9 mouse cellular contexts compared by ENCODE assay signal in the genomic region with DNA sequence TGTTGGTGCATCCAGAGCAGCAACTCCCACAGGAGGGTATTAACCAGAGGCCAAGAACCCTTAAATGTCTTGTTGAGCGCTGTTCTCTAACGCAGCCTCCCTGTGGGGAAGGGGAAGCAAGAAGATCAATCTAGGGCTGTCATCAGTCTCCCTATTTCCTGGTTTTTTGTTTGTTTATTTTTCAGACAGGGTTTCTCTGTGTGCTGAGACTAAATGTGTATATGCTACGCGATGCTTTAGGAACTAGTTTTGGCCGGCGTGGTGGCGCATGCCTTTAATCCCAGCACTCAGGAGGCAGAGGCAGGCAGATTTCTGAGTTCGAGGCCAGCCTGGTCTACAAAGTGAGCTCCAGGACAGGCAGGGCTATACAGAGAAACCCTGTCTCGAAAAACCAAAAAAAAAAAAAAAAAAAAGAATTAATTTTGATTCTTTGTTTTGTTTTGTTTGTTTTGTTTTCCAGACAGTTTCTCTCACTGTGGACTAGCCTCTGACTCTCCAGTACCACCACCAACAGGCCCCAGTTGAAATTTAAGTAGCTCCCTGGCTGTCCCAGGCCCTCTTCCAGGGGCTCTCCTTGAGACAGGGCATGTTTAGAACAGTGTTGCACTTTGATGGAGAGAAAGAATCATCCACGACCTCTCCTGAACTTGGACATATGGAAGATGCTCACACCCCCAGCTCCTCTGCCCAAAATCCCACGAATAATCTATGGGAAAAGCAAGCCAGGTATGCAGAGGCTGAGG. TPM values are rescaled to one million over a fixed set of nuclear protein-coding genes. Genes with fewer than 3 reads are reported as not detected.
DNase-seq lines count a peak whose midpoint lies in the region; ATAC-seq and TF ChIP-seq lines count a peak whose summit lies in the region.
"Had no signal": no experiment of that assay in that cellular context is flagged by ENCODE, and none has a peak within 500 bp of the region (broad histone marks: within the 10 kb centered on the region; RNA-seq: fewer than 3 reads in every experiment).

No protein-coding gene starts in this region.

- H3K36me3 ChIP-seq in heart, embryonic 15.5 days: no peaks in the 10 kb centered on the region
- H3K36me3 ChIP-seq in embryonic facial prominence, embryonic 10.5 days (replicated peaks): peaks cover 18% of the 10 kb centered on the region
- 0 out of 2 replicates have a peak, but pooled peaks cover 3% of the 10 kb centered on the region for H3K36me3 ChIP-seq in hindbrain, embryonic 15.5 days
- H3K36me3 ChIP-seq in midbrain, embryonic 14.5 days (ENCODE audit: control insufficient read depth, insufficient read depth, low read length): peaks cover 10% of the 10 kb centered on the region

- 74% methylated on average over 11 of the region's 11 CpGs for WGBS in heart, embryonic 15.5 days
- 76% methylated on average over 11 of the region's 11 CpGs for WGBS in embryonic facial prominence, embryonic 10.5 days
- 79% methylated on average over 11 of the region's 11 CpGs for WGBS in hindbrain, embryonic 15.5 days
- WGBS in midbrain, embryonic 14.5 days: 81% methylated on average over 11 of the region's 11 CpGs
- 84% methylated on average over 11 of the region's 11 CpGs for WGBS in cerebellum, adult 2 months

- no peaks in the 10 kb centered on the region for H3K27me3 ChIP-seq in heart, embryonic 15.5 days
- H3K27me3 ChIP-seq in embryonic facial prominence, embryonic 10.5 days (replicated peaks; ENCODE audit: low read depth, poor library complexity, severe bottlenecking): no peaks in the 10 kb centered on the region
- H3K27me3 ChIP-seq in hindbrain, embryonic 15.5 days: no peaks in the 10 kb centered on the region
- no peaks in the 10 kb centered on the region for H3K27me3 ChIP-seq in midbrain, embryonic 14.5 days (ENCODE audit: control insufficient read depth, insufficient read depth, low read length)
- H3K27me3 ChIP-seq in cerebellum, adult 2 months (ENCODE audit: control insufficient read depth, insufficient read depth, low read length): no peaks in the 10 kb centered on the region

- H3K4me1 ChIP-seq in heart, embryonic 15.5 days (replicated peaks): peaks cover 29% of the 10 kb centered on the region
- H3K4me1 ChIP-seq in embryonic facial prominence, embryonic 10.5 days: peaks cover 56% of the 10 kb centered on the region
- H3K4me1 ChIP-seq in hindbrain, embryonic 15.5 days (replicated peaks): peaks cover 31% of the 10 kb centered on the region
- peaks cover 22% of the 10 kb centered on the region for H3K4me1 ChIP-seq in midbrain, embryonic 14.5 days (ENCODE audit: control insufficient read depth, insufficient read depth, low read length)
- H3K4me1 ChIP-seq in cerebellum, adult 2 months (ENCODE audit: control insufficient read depth, insufficient read depth, low read length): peaks cover 16% of the 10 kb centered on the region

- no peak for TF ChIP-seq POLR2A in cerebellum, adult 2 months (IDR thresholded peaks at IDR 0.05; ENCODE audit: borderline replicate concordance, insufficient read depth, low read length)

- TF ChIP-seq CTCF in cerebellum, adult 2 months (IDR thresholded peaks at IDR 0.05; ENCODE audit: borderline replicate concordance, insufficient read depth, low read depth, low read length): no peak

- ATAC-seq in heart, embryonic 15.5 days (replicated peaks; ENCODE audit: insufficient number of reproducible peaks, insufficient read depth, low FRiP score, low read depth): no peak
- no peak for ATAC-seq in hindbrain, embryonic 15.5 days (ENCODE audit: low FRiP score, low read depth)
- no peak for ATAC-seq in midbrain, embryonic 14.5 days (ENCODE audit: low FRiP score, low TSS enrichment)

- peak overlapping the region; percentile 92 for H3K4me2 ChIP-seq in heart, embryonic 15.5 days
- peak overlapping the region; percentile 90 for H3K4me2 ChIP-seq in hindbrain, embryonic 15.5 days
- peak overlapping the region; percentile 97 for H3K4me2 ChIP-seq in midbrain, embryonic 14.5 days (ENCODE audit: low read length)

- H3K27ac ChIP-seq in heart, embryonic 15.5 days: peak overlapping the region; percentile 96; the same call in 1 of the 2 replicates
- H3K27ac ChIP-seq in embryonic facial prominence, embryonic 10.5 days (replicated peaks): peak overlapping the region; percentile 91
- H3K27ac ChIP-seq in hindbrain, embryonic 15.5 days (replicated peaks): peak overlapping the region; percentile 95
- peak overlapping the region; percentile 94 for H3K27ac ChIP-seq in midbrain, embryonic 14.5 days (replicated peaks; ENCODE audit: low read depth, low read length)
- no peak overlapping the region for H3K27ac ChIP-seq in cerebellum, adult 2 months (ENCODE audit: insufficient read depth, low read length)

- no peak for DNase-seq in heart, adult 18-20 months
- no peak for DNase-seq in embryonic facial prominence, embryonic 10.5 days (ENCODE audit: low spot score)
- DNase-seq in midbrain, embryonic 14.5 days: no peak
- DNase-seq in MN1 (ENCODE audit: low spot score): no peak
- DNase-seq in adrenal gland, postnatal 4 days (ENCODE audit: low spot score in 2 of 2): no peak
- no peak for DNase-seq in cerebellum, adult 2 months
- DNase-seq: kidney, postnatal 4 days had no signal

- H3K4me3 ChIP-seq in heart, embryonic 15.5 days: peak overlapping the region; percentile 94
- H3K4me3 ChIP-seq in embryonic facial prominence, embryonic 10.5 days: peak overlapping the region; percentile 73
- peak overlapping the region; percentile 64 for H3K4me3 ChIP-seq in hindbrain, embryonic 15.5 days
- peak overlapping the region; percentile 75 for H3K4me3 ChIP-seq in midbrain, embryonic 14.5 days (replicated peaks; ENCODE audit: low read depth, low read length)
- H3K4me3 ChIP-seq in cerebellum, adult 2 months (replicated peaks; ENCODE audit: insufficient read depth, low read depth, low read length): no peak overlapping the region

- no peaks in the 10 kb centered on the region for H3K9me3 ChIP-seq in heart, embryonic 15.5 days (replicated peaks)
- no peaks in the 10 kb centered on the region for H3K9me3 ChIP-seq in embryonic facial prominence, embryonic 10.5 days
- no peaks in the 10 kb centered on the region for H3K9me3 ChIP-seq in hindbrain, embryonic 15.5 days
- no peaks in the 10 kb centered on the region for H3K9me3 ChIP-seq in midbrain, embryonic 14.5 days (ENCODE audit: control insufficient read depth, low read length)

- no peak overlapping the region for H3K9ac ChIP-seq in heart, embryonic 15.5 days
- peak overlapping the region; percentile 61 for H3K9ac ChIP-seq in hindbrain, embryonic 15.5 days
- peak overlapping the region; percentile 48; the same call in 1 of the 2 replicates for H3K9ac ChIP-seq in midbrain, embryonic 14.5 days (replicated peaks; ENCODE audit: low read length)

RNA-seq across cellular contexts. Expression of gene Mettl26, which starts 1.3 kb away (rescaled TPM):
- 29.3 and 35.1 TPM in 2 replicates for polyA plus RNA-seq in heart, embryonic 15.5 days (2015; fragmentation: Nextera tagmentation; extraction: Ambion mirVana)
- 10 to 100 TPM; 11.8 to 15.2 TPM for total RNA-seq in heart, adult 18-20 months (2021)
- 68.1 and 69.8 TPM in 2 replicates for polyA plus RNA-seq in embryonic facial prominence, embryonic 10.5 days (2016; fragmentation: Nextera tagmentation; extraction: Ambion mirVana)
- 58.7 and 64.1 TPM in 2 replicates for polyA plus RNA-seq in hindbrain, embryonic 15.5 days (2015; fragmentation: Nextera tagmentation; extraction: Ambion mirVana)
- polyA plus RNA-seq in midbrain, embryonic 14.5 days (2014; fragmentation: Nextera tagmentation; extraction: Ambion mirVana): 58.2 and 75.9 TPM in 2 replicates
- 10 to 100 TPM; 80.4 to 81.3 TPM for total RNA-seq in adrenal gland, postnatal 4 days (2021)
- 110 and 116 TPM in 2 replicates for polyA plus RNA-seq in cerebellum, adult 2 months (2012; rRNA removed)

RNA-seq across cellular contexts. Expression of gene Mcrip2, which starts 5.0 kb away (rescaled TPM):
- polyA plus RNA-seq in heart, embryonic 15.5 days (2015; fragmentation: Nextera tagmentation; extraction: Ambion mirVana): 176 and 203 TPM in 2 replicates
- 100 to 1,000 TPM; 283 to 318 TPM for total RNA-seq in heart, adult 18-20 months (2021)
- polyA plus RNA-seq in embryonic facial prominence, embryonic 10.5 days (2016; fragmentation: Nextera tagmentation; extraction: Ambion mirVana): 17.3 and 20.2 TPM in 2 replicates
- 27.0 and 28.4 TPM in 2 replicates for polyA plus RNA-seq in hindbrain, embryonic 15.5 days (2015; fragmentation: Nextera tagmentation; extraction: Ambion mirVana)
- polyA plus RNA-seq in midbrain, embryonic 14.5 days (2014; fragmentation: Nextera tagmentation; extraction: Ambion mirVana): 13.9 and 19.3 TPM in 2 replicates
- 100 to 1,000 TPM; 193 to 209 TPM for total RNA-seq in adrenal gland, postnatal 4 days (2021)
- 31.9 and 34.1 TPM in 2 replicates for polyA plus RNA-seq in cerebellum, adult 2 months (2012; rRNA removed)

RNA-seq across cellular contexts. Expression of gene Wfikkn1, which starts 7.1 kb away (rescaled TPM):
- 0.24 and 0.28 TPM in 2 replicates for polyA plus RNA-seq in heart, embryonic 15.5 days (2015; fragmentation: Nextera tagmentation; extraction: Ambion mirVana)
- total RNA-seq in heart, adult 18-20 months (2021): under 1 TPM; 0.21 to 0.50 TPM
- polyA plus RNA-seq in embryonic facial prominence, embryonic 10.5 days (2016; fragmentation: Nextera tagmentation; extraction: Ambion mirVana): 7.8 and 12.6 TPM in 2 replicates
- 0.39 and 0.44 TPM in 2 replicates for polyA plus RNA-seq in hindbrain, embryonic 15.5 days (2015; fragmentation: Nextera tagmentation; extraction: Ambion mirVana)
- polyA plus RNA-seq in midbrain, embryonic 14.5 days (2014; fragmentation: Nextera tagmentation; extraction: Ambion mirVana): 0.61 and 0.70 TPM in 2 replicates
- 1 to 10 TPM; 5.1 to 5.2 TPM for total RNA-seq in adrenal gland, postnatal 4 days (2021)
- polyA plus RNA-seq in cerebellum, adult 2 months (2012; rRNA removed): 0.95 and 1.1 TPM in 2 replicates

RNA-seq across cellular contexts. Expression of gene Wdr90, which starts 12.3 kb away (rescaled TPM):
- polyA plus RNA-seq in heart, embryonic 15.5 days (2015; fragmentation: Nextera tagmentation; extraction: Ambion mirVana): 12.1 and 18.5 TPM in 2 replicates
- total RNA-seq in heart, adult 18-20 months (2021): 1 to 10 TPM; 1.0 to 2.3 TPM
- polyA plus RNA-seq in embryonic facial prominence, embryonic 10.5 days (2016; fragmentation: Nextera tagmentation; extraction: Ambion mirVana): 53.8 and 56.1 TPM in 2 replicates
- polyA plus RNA-seq in hindbrain, embryonic 15.5 days (2015; fragmentation: Nextera tagmentation; extraction: Ambion mirVana): 19.0 and 19.9 TPM in 2 replicates
- 14.4 and 17.1 TPM in 2 replicates for polyA plus RNA-seq in midbrain, embryonic 14.5 days (2014; fragmentation: Nextera tagmentation; extraction: Ambion mirVana)
- total RNA-seq in adrenal gland, postnatal 4 days (2021): 10 to 100 TPM; 53.1 to 58.9 TPM
- 21.6 and 26.9 TPM in 2 replicates for polyA plus RNA-seq in cerebellum, adult 2 months (2012; rRNA removed)

RNA-seq across cellular contexts. Expression of gene Rhot2, which starts 28.9 kb away (rescaled TPM):
- 24.2 and 26.1 TPM in 2 replicates for polyA plus RNA-seq in heart, embryonic 15.5 days (2015; fragmentation: Nextera tagmentation; extraction: Ambion mirVana)
- 100 to 1,000 TPM; 138 to 140 TPM for total RNA-seq in heart, adult 18-20 months (2021)
- 26.3 and 27.2 TPM in 2 replicates for polyA plus RNA-seq in embryonic facial prominence, embryonic 10.5 days (2016; fragmentation: Nextera tagmentation; extraction: Ambion mirVana)
- 15.1 and 16.6 TPM in 2 replicates for polyA plus RNA-seq in hindbrain, embryonic 15.5 days (2015; fragmentation: Nextera tagmentation; extraction: Ambion mirVana)
- polyA plus RNA-seq in midbrain, embryonic 14.5 days (2014; fragmentation: Nextera tagmentation; extraction: Ambion mirVana): 9.6 and 16.8 TPM in 2 replicates
- total RNA-seq in adrenal gland, postnatal 4 days (2021): 10 to 100 TPM; 89.6 to 95.0 TPM
- polyA plus RNA-seq in cerebellum, adult 2 months (2012; rRNA removed): 105 and 121 TPM in 2 replicates
